Mouse (Mus musculus): ENCODE measurements around the gene Wdr78.

DNA sequence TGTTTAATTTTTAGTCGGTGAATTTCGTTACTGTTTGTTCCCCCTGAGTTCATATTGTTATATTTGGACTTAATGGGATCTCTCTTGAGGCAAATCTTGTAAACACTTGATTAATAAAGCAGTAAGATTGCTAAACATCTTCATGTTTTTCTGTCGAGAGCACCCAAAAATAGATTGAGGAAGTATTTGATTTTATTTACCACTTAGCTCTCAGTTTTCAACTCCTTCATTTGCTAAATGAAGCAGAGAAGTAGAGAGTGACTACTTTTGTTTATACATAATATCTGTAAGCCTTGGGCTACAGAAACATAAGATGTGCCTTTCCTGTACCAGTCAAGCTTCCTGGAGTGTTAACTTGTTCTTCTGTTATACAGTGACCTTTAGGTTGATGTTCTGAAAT lies 6.0 kb upstream of the Wdr78 start:
- TF ChIP-seq POLR2A (IDR thresholded peaks at IDR 0.05; ENCODE audit: low read depth, low read length): no peak
- no peak for TF ChIP-seq CTCF (conservative IDR thresholded peaks at IDR 0.05; ENCODE audit: insufficient read depth, insufficient read length, low read depth, low read length)

Measured in kidney, adult 2 months (tissue).